Mouse (Mus musculus) stomach, postnatal 0 days (tissue): ENCODE measurements around the gene Bst2. TPM values are rescaled to one million over a fixed set of nuclear protein-coding genes. Genes with fewer than 3 reads are reported as not detected.

Experiments used
- ATAC-seq: fragments of 200-750 bp; cut with Nextera tagmentation; 2 replicates; pipeline ENCODE4 v1.8.0; 2017; ENCODE audit not compliant: low FRiP score, low TSS enrichment
- DNase-seq: peaks from one replicate; pipeline ENCODE4 v3.0.0-alpha.2; 2016; ENCODE audit warnings: low spot score
- H3K27ac ChIP-seq: fragments of 300-500 bp; sonication (generic); replicated peaks from 2 replicates; pipeline ENCODE4 v1.5.1; 2014; ENCODE audit warnings: mild to moderate bottlenecking, control low read depth
- H3K27me3 ChIP-seq: fragments of 300-500 bp; sonication (generic); 2 replicates; pipeline ENCODE4 v1.6.1; 2014; ENCODE audit warnings: low read length; ENCODE audit not compliant: control insufficient read depth, insufficient read depth
- H3K36me3 ChIP-seq: fragments of 300-500 bp; sonication (generic); 2 replicates; pipeline ENCODE4 v1.6.1; 2014; ENCODE audit warnings: low read length, mixed read lengths; ENCODE audit not compliant: control insufficient read depth, insufficient read depth
- H3K4me1 ChIP-seq: fragments of 300-500 bp; sonication (generic); replicated peaks from 2 replicates; pipeline ENCODE4 v1.6.1; 2014; ENCODE audit warnings: antibody characterized with exemption; ENCODE audit not compliant: control insufficient read depth, insufficient read depth
- H3K4me2 ChIP-seq: fragments of 300-500 bp; sonication (generic); replicated peaks from 2 replicates; pipeline ENCODE4 v1.6.1; 2014; ENCODE audit warnings: low read depth, mild to moderate bottlenecking, control low read depth, moderate library complexity
- H3K4me3 ChIP-seq: fragments of 300-500 bp; sonication (generic); 2 replicates; pipeline ENCODE4 v1.5.1; 2014; ENCODE audit warnings: low read depth, low read length, control low read depth
- H3K9ac ChIP-seq: fragments of 300-500 bp; sonication (generic); 2 replicates; pipeline ENCODE4 v1.6.1; 2014; ENCODE audit warnings: mild to moderate bottlenecking, low read length, control low read depth, mixed read lengths
- H3K9me3 ChIP-seq: fragments of 300-500 bp; sonication (generic); 2 replicates; pipeline ENCODE4 v1.6.1; 2016; ENCODE audit warnings: low read length; ENCODE audit not compliant: control insufficient read depth
- CTCF ChIP-seq: IDR thresholded peaks from 2 replicates; pipeline ENCODE4 v1.5.1; 2016; ENCODE audit warnings: antibody characterized with exemption, low read depth, mild to moderate bottlenecking, moderate library complexity
- EP300 ChIP-seq: optimal IDR thresholded peaks from 2 replicates; pipeline ENCODE3; 2016; ENCODE audit warnings: antibody characterized with exemption
- WGBS: fragments of 180-500 bp; shearing (Covaris S2); extraction: QIAGEN DNeasy Blood & Tissue Kit; methylation state at CpG from one replicate; pipeline ENCODE4 v1.1.7; 2014; 5-methylcytosine and 5-hydroxymethylcytosine counted together
- polyA plus RNA-seq: library from polyadenylated mRNA; unstranded; fragments of >200 nt; fragmentation: Nextera tagmentation; extraction: Ambion mirVana; gene quantifications from 2 replicates; pipeline ENCODE4 v1.2.1, GENCODE M21; 2015

The Bst2 gene
- polyA plus RNA-seq, 1 experiment from 2014 or later, result 34.2 TPM

DNA sequence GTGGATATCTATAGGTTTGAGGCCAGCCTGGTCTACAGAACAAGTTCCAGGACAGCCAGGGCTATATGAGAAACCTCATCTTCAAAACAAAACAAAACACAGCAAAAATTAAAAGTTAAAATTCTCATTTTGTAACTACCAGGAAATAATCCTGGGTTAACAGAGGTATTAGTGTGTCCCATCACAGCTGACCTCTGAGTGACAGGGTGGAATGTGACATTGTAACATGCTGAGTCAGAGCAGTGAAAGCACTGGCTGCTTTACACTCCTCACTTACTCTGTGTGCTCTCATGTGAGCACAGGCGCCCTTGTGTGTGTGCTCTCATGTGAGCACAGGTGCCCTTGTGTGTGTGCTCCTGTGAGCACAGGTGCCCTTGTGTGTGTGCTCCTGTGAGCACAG lies 37.8 kb upstream of the Bst2 start:
- no peak for ATAC-seq
- 37% methylated on average over 1 of the region's 1 CpGs for WGBS
- Histone ChIP-seq H3K36me3 (no peaks in the 10 kb centered on the region), H3K9ac (no peak overlapping the region), H3K4me2 (no peak overlapping the region), H3K4me1 (no peaks in the 10 kb centered on the region; the same call in 1 of the 2 replicates), H3K27me3 (no peaks in the 10 kb centered on the region), H3K9me3 (no peaks in the 10 kb centered on the region), H3K27ac (no peak overlapping the region), H3K4me3 (no peak overlapping the region)
- no peak for DNase-seq
- TF ChIP-seq EP300 (no peak), CTCF (no peak)

GRCm38 (mm10) chr8:71574426-71574825 lies 37.2 kb upstream of the Bst2 start:
- H3K4me2 ChIP-seq, result no peak overlapping the region
- H3K9ac ChIP-seq, result no peak overlapping the region
- H3K27me3 ChIP-seq, result no peaks in the 10 kb centered on the region
- no peak overlapping the region for H3K27ac ChIP-seq
- 64% methylated on average over 7 of the region's 7 CpGs for WGBS
- DNase-seq (no peak), ATAC-seq (no peak)
- H3K36me3 ChIP-seq, result no peaks in the 10 kb centered on the region
- H3K4me3 ChIP-seq, result no peak overlapping the region
- H3K4me1 ChIP-seq, result no peaks in the 10 kb centered on the region; the same call in 1 of the 2 replicates
- H3K9me3 ChIP-seq, result no peaks in the 10 kb centered on the region
- no peak for TF ChIP-seq EP300
- TF ChIP-seq CTCF, result no peak

GRCm38 (mm10) chr8:71572847-71573633 lies 35.8 kb upstream of the Bst2 start:
- 63% methylated on average over 9 of the region's 9 CpGs for WGBS
- TF ChIP-seq CTCF (no peak), EP300 (no peak)
- H3K9me3 ChIP-seq, result no peaks in the 10 kb centered on the region
- H3K27ac ChIP-seq, result peak overlapping the region; percentile 70
- H3K4me3 ChIP-seq, result no peak overlapping the region
- no peak for ATAC-seq
- H3K4me2 ChIP-seq, result peak overlapping the region; percentile 17; the same call in 1 of the 2 replicates
- DNase-seq, result peak; percentile 93
- H3K27me3 ChIP-seq, result no peaks in the 10 kb centered on the region
- no peaks in the 10 kb centered on the region for H3K36me3 ChIP-seq
- H3K4me1 ChIP-seq, result peaks cover 4% of the 10 kb centered on the region; the same call in 1 of the 2 replicates
- H3K9ac ChIP-seq, result no peak overlapping the region

- no peak for DNase-seq
- ATAC-seq, result no peak
- H3K4me2 ChIP-seq, result no peak overlapping the region
- H3K4me3 ChIP-seq, result no peak overlapping the region
- peak overlapping the region; percentile 56 for H3K27ac ChIP-seq
- no peaks in the 10 kb centered on the region for H3K9me3 ChIP-seq
- H3K27me3 ChIP-seq, result no peaks in the 10 kb centered on the region
- 67% methylated on average over 2 of the region's 2 CpGs for WGBS
- no peak for TF ChIP-seq EP300
- TF ChIP-seq CTCF, result peak; percentile 38; the same call in 1 of the 2 replicates
- peaks cover 4% of the 10 kb centered on the region; the same call in 1 of the 2 replicates for H3K4me1 ChIP-seq
- no peak overlapping the region for H3K9ac ChIP-seq
- no peaks in the 10 kb centered on the region for H3K36me3 ChIP-seq
These were observed 34.8 kb upstream of the Bst2 start for GRCm38 (mm10) chr8:71572077-71572476.

DNA sequence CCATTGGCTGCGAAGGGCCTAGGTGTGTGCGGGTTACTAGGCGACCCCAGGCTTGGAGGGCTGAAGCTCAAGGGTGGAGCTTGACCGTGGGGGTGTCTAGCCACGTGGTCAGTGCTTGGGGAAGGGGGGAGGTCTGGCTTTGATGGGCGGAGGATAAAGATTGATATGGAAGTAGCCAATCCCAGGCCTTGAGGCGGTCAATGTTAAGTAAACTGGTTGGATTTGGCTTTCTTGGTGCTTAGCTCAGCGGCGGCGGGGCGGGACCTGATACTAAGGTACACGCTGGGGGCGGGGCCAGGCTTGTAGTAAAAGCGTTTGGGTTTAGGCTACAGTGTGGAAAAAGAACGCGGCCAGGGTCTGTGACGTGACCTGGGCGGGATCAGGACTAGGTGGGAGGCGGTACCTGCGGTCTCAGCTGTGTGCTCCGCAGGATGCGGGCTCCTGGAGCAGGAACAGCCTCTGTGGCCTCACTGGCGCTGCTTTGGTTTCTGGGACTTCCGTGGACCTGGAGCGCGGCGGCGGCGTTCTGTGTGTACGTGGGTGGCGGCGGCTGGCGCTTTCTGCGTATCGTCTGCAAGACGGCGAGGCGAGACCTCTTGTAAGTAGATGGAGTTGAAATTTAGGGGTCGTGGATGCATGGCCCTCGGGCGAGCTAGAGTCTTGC lies 33.2 kb upstream of the Bst2 start:
- Histone ChIP-seq H3K4me1 (peaks cover 4% of the 10 kb centered on the region; the same call in 1 of the 2 replicates), H3K36me3 (no peaks in the 10 kb centered on the region), H3K4me2 (peak overlapping the region; percentile 81), H3K27ac (peak overlapping the region; percentile 93), H3K27me3 (no peaks in the 10 kb centered on the region), H3K9me3 (no peaks in the 10 kb centered on the region), H3K9ac (peak overlapping the region; percentile 60), H3K4me3 (peak overlapping the region; percentile 60)
- peak; percentile 90 for ATAC-seq
- under 1% methylated on average over 41 of the region's 41 CpGs for WGBS
- peak; percentile 29; the same call in 1 of the 2 replicates for TF ChIP-seq CTCF
- TF ChIP-seq EP300, result no peak
- DNase-seq, result peak; percentile 99
